Mouse (Mus musculus) gastrocnemius, postnatal 10 days (tissue): Measurements from ENCODE around the gene Sox6. TPM values are rescaled to one million over a fixed set of nuclear protein-coding genes. Genes with fewer than 3 reads are reported as not detected.

Experiments
- DNase-seq: peaks from one replicate; pipeline ENCODE4 v3.0.0; 2021; ENCODE audit warnings: mixed read lengths
- total RNA-seq, 2 experiments: library from RNA; stranded (reverse); gene quantifications; 2 replicates each; pipeline ENCODE4 v1.2.3; 2021

Gene Sox6
- total RNA-seq, 2 experiments from 2014 or later: 110 TPM

DNA sequence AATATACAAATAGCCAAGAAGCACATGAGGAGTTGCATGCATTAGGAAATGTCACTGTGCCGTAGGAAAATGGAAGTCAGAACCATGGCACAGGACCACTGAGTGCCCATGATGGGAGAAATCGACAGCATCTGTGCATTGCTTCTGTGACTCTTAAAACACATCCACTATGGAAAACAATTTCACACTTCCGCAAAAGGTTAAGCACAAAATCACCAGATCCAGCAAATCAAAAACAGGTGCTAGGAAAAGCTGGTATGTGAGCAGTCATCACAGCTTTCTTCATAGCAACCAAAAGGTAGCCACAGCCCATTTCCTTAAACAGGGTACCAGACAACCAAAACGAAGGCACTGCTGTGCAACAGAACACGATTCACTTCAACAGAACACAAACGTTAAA lies 52.9 kb downstream of the Sox6 start:
- no peak for DNase-seq

DNA sequence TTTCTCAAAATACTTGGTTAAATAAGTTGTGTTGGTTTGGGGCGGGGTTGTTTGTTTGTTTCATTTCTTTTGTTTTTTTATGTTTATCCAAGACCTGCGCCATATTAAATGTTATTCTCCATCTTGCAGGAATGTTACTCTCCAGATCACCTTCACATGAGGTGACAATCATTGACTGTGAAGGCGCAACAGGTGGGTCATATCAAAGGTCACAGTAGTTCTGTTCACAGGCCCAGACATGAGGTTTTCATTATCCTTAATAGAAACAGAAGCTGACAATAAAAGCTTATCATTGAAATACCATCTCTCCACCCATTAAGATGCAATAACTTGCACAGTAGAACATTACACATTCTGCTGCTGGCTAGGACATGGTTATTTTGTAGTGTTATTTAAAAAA lies 54.5 kb downstream of the Sox6 start:
- DNase-seq: no peak

GRCm38 (mm10) chr7:115979813-115980512 lies 58.6 kb downstream of the Sox6 start:
- no peak for DNase-seq

DNA sequence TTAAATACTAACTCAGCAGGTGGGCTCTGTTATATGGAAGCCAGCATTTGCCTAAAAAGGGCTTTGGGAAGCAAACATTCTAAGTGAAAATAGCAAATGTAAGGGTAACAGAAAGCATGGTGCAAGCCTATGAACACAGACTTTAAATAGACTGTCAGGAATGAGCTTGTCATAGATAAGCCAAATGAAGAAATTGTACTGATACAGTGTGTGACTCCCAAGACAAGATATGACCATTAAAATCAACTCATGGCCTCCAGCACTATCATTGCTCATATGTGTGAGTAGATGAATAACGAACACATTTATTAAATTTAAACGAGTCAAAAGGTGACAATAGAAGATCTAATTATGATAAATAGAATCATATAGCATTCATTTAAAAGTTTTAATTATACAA lies 64.1 kb downstream of the Sox6 start:
- DNase-seq: no peak

DNA sequence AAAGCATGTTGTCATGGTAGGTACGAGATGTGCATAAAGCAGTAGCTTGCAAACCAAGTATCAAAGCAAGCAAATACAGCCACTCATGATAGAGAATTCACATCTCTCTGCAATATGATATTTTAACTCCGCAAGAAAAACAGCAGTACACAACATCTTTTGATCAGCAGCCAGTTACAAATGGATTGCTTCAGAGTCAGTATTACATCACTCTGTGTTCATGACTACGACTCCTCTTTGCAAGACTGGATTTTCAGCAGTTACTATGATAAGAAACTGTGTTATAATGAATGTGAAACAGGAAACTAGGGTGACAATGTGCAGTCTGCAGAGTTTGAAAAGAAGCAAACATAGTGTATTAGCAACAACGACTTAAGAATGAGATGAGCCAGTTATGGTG lies 71.4 kb downstream of the Sox6 start:
- DNase-seq: no peak

DNA sequence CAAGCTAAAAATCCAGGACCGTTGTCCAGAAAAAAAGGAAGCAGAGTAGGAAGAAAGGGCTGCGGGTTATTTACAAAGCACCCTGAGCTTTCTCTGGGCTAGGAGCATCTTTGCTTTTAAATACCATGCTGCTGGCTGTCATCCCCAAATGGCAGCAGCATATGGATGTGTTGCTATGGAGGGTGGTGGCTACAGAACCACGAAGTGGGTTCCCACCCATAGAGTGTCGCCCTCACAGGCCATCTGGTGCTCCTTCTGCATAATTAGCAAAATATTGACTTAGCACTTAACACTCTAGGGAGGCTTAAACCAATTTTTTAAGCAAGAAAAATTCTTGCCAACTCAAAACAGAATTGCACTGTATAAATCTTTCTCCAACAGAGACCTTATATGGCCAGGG lies 72.4 kb downstream of the Sox6 start:
- DNase-seq: no peak

- no peak for DNase-seq
Measured at GRCm38 (mm10) chr7:115953046-115953445, 85.5 kb downstream of the Sox6 start.

DNA sequence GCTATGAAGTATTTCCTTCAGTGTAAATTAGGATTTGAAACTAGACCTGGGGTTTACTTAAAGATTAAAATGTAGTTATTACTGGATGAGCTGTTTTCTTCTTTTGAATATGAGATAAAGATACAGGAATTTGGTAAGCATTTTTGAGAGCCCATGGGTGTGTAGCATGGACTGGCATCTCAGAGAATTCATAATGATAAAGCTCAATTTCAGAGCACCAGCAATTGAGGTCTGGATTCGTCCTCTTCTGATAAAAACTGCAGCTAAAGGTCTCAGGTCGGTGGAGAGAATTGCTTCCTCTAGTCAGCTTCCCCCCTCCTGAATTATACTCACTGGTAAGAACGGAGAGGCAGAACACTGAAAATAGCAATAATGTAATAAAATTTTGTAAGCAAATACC lies 86.4 kb downstream of the Sox6 start:
- DNase-seq: no peak

GRCm38 (mm10) chr7:115951689-115952088 lies 86.9 kb downstream of the Sox6 start:
- DNase-seq: no peak

- no peak for DNase-seq
Measured at GRCm38 (mm10) chr7:115947916-115948315, 90.7 kb downstream of the Sox6 start.

DNA sequence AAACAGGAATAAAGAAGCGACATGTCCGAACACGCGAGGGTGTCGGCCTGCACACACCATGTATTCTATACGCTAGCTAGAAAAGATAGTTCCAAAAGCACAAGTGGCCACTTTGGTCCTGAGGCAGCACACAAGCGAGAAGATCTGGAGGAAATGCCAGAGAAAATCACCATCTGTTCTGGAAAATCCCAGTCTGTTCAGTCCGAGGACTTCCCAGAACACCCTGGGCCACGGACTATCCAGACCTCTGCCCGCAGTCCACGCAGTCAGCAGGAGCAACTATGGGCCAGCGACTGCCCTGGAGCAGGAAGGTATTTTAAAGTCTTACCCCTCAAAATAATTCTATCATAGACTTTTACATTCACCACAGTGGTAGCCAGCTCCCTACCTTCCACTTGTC lies 92.0 kb downstream of the Sox6 start:
- DNase-seq: no peak

DNA sequence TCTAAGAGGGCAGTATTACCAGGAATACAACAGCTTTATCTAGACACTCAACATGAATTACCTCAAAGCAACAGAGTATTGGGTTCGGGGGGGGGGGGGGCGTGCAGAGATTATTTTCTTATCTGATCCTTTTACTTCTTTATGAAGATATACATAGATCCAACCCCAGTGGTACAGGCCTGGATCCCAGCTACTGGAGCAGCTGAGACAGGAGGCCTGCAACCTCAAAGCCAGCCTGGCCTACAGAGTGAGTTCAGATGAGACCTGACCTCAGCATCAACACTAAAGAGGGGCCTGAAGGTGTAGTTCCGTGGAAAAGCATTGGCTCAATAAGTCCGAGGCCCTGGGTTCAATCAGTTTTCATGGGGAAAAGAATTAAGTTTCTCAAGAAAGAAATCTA lies 93.1 kb downstream of the Sox6 start:
- DNase-seq: no peak

GRCm38 (mm10) chr7:115944250-115944649 lies 94.3 kb downstream of the Sox6 start:
- no peak for DNase-seq

GRCm38 (mm10) chr7:115941766-115942165 lies 96.8 kb downstream of the Sox6 start:
- no peak for DNase-seq

- DNase-seq: no peak
Measured at GRCm38 (mm10) chr7:115939292-115939691, 99.3 kb downstream of the Sox6 start.

- DNase-seq: no peak
Measured at GRCm38 (mm10) chr7:115936908-115937307, 101.7 kb downstream of the Sox6 start.

GRCm38 (mm10) chr7:115915338-115915737 lies 123.3 kb downstream of the Sox6 start:
- no peak for DNase-seq

- DNase-seq: no peak
Measured at GRCm38 (mm10) chr7:115910313-115910712, 128.3 kb downstream of the Sox6 start.

GRCm38 (mm10) chr7:115904798-115905207 lies 133.8 kb downstream of the Sox6 start:
- DNase-seq: no peak

- no peak for DNase-seq
Measured at GRCm38 (mm10) chr7:115903931-115904797, 134.4 kb downstream of the Sox6 start.

- DNase-seq: no peak
Measured at GRCm38 (mm10) chr7:115903368-115903767, 135.2 kb downstream of the Sox6 start.

- DNase-seq: no peak
Measured at GRCm38 (mm10) chr7:115895831-115896230, 142.8 kb downstream of the Sox6 start.

- no peak for DNase-seq
Measured at GRCm38 (mm10) chr7:115895028-115895671, 143.4 kb downstream of the Sox6 start.
